Mouse (Mus musculus): ENCODE data around the gene Dnase2b.

The Dnase2b gene

GRCm38 (mm10) chr3:146615496-146615895 is at the start of gene Dnase2b:
Gene Dnase2b, minus strand, starts transcription at chr3:146615596.
- DNase-seq (ENCODE audit: low read depth, low spot score), result no peak

DNA sequence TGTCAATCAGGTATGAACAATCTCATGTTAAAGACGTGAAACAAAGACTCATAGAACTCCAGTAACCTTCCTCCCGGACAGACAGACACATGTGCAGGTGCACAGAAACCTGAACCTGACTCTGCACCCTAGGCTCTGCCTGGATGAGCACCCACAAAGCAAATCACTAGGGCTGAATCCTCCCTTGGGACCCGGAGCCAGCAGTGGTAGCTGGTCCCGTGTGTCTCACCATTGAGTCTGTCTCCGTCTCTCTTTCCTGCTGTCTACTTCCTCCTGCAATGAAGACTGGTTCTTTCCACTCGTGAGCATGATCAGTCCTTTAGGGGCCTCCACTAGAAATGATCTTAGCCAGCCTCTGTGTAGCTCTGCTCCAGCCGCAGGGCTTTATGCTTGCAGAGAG is 46.5 kb upstream of the Dnase2b start:
- no peak for DNase-seq (ENCODE audit: low read depth, low spot score)

DNA sequence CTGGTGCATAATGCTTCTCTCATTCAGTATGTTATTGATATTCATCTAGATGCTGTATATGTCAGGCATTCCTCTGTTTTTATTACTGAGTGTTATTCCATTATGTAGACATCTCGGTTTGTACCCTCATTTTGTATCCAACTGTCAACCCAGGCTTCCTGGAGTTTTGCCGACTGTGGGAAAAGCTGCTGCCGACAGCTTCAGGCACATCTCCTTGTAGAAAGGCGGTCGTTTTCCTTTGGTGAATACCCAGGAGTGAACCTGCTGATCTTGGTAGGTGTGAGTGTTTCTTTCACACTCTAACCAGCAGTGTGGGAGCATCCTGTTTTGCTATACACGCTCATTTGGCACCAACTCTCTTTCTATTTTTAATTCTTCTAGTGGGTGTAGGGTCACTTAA is 45.6 kb upstream of the Dnase2b start:
- no peak for DNase-seq (ENCODE audit: low read depth, low spot score)

DNA sequence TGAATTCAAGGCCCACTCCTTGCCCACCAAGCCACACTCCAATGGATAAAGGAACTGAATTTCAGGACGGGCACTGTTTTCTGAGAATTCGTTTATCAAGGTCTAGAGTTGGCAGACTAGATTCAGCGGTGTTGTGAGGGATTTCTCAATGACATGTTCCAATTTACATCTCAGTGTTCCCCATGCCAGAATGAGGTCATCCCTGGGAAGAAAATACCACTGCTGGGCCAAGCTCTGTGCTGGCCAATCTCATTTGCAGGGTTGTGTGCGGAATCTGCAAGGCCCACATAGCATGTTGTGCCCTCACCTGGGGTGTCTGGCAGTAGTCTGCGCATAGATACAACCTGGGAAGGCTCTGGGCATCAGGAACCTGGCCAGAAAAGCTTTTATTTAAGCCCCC is 43.9 kb upstream of the Dnase2b start:
- no peak for DNase-seq (ENCODE audit: low read depth, low spot score)

DNA sequence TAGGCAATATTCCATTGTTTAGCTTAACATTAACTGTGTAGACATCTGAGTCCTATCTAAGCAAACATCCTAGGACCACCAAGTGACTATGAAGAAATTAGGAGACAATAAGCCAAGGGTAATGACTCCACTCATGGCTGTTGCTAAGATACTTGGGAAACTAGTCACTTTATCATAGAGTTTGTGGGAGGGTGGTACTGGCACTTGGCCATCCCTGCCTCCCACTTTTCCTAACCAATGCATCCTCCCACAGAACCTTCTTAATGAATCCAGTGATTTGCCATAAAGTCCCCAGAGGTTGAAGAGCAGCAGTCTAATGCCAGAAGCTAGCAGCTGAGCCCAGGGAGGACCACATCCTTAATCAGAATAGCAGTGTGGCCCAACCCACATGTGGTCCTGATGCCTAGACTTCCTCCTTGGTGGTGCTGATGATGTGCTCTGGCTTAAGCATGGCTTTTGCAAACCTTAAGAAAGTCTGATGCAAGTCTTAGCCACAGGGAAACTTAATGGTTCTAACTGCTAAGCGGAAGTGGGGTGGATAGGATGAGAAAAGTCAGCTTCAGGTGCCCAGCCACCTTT is 42.8 kb upstream of the Dnase2b start:
- DNase-seq (ENCODE audit: low read depth, low spot score), result no peak

GRCm38 (mm10) chr3:146657433-146657832 is 42.0 kb upstream of the Dnase2b start:
- no peak for DNase-seq (ENCODE audit: low read depth, low spot score)

- DNase-seq (ENCODE audit: low read depth, low spot score), result no peak
Measured at GRCm38 (mm10) chr3:146655111-146655577, 39.7 kb upstream of the Dnase2b start.

DNA sequence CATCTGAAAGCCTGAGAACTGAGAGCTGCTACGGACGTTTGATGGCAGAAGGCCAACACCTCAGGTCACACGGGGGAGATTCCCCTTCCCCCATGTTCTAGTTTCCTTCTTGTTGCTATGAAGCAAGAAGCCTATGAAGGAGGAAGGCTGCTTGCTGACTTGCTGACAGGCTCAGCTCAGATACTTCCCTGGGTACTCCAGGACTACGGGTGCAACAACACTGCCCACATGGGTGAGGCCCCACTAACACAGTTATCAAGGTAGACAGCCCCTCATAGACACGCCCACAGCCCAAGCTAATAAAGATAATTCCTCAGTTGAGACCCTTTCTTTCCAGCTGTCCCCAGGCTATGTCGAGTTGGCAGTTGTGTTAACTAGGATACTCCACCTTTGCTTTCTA is 38.3 kb upstream of the Dnase2b start:
- DNase-seq (ENCODE audit: low read depth, low spot score), result no peak

- DNase-seq (ENCODE audit: low read depth, low spot score), result no peak
Measured at GRCm38 (mm10) chr3:146652431-146652830, 37.0 kb upstream of the Dnase2b start.

DNA sequence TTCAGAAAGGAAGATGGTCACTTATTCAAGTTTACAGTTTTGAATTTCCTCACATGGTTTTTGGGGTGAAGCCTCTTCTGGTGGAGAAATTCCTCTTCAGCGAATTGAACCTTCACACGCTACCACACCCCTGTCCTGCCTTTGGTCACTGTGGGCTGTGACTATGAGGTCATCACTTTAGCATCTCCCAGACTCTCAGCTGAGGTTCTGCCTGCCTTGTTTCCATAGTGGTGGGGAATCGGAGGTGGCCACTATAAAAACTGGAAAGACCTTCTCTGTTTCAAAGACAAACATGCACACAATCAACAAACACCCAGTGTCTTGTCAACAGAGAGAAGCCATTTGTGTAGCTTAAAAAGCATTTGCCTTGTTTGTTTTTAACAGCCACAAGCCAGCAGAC is 35.8 kb upstream of the Dnase2b start, which contains the start of gene 4930503B20Rik:
Gene 4930503B20Rik, minus strand, starts transcription at position 101 of the 400 bp plus-strand sequence.
- no peak for DNase-seq (ENCODE audit: low read depth, low spot score)

DNA sequence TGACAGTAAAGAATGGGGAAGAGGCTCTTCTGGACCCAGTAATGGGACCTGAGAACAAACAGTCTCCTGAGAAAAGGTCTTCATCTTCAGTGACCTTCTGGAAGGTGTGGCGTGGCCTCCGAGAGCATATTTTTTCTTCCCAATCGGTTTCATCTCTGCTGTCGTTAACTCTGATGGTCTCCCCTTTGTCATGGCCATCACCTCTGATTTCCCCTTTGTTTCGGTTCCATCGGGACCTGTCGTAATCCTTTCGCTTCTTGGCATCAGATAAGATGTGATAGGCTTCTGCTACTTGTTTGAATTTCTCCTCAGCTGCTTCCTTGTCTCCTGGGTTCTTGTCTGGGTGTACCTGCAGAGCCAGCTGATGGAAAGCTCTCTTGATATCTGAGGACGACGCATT is 35.3 kb upstream of the Dnase2b start:
- no peak for DNase-seq (ENCODE audit: low read depth, low spot score)

- DNase-seq (ENCODE audit: low read depth, low spot score), result no peak
Measured at GRCm38 (mm10) chr3:146649311-146649894, 34.0 kb upstream of the Dnase2b start.

DNA sequence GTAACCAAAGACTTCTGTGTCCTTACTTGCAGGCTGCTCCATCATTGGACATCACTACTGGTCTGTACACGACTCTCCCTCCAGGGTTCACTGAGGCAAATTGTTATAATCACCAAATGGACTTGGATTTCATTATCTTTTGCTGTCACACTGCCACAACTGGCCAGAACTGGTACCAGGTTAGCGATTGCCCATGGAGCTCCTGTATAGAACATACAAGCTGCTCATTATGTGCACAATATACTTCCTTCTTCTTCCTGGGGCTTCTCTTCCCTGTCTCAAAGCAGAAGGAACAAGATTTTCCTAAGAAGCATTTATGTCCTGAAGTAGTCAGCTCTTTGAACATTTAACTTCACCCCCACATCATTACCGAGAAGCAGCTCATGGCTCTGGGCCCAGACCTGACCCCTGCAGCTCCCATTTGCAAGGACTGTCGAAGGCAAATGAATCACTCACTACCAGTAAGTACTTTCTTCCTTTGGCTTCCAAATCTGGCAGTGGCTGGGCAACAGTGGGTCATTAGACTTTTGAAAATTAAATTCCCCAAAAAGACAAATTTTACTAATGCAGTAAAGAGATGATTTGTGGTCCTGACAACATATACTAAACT is 26.5 kb upstream of the Dnase2b start:
- DNase-seq (ENCODE audit: low read depth, low spot score), result no peak

DNA sequence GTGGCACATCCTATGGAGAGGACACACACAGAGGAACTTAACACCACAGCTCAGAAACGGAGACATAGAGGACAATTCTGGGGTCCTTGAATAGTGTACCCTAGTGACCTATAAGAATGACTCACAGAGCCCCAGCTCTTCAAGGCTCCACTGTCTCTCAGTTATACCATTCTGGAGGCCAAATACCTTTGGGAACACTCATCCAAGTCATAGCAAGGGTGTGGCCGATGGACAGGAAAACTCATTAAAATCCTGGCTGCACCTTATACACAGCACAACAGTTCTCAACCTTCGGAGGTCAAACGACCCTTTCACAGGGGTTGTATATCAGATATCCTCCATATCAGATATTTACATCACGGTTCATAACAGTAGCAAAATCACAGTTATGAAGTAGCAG is 17.1 kb upstream of the Dnase2b start:
- no peak for DNase-seq (ENCODE audit: low read depth, low spot score)

- no peak for DNase-seq (ENCODE audit: low read depth, low spot score)
Measured at GRCm38 (mm10) chr3:146628227-146628982, 13.0 kb upstream of the Dnase2b start.

GRCm38 (mm10) chr3:146625766-146626165 is 10.4 kb upstream of the Dnase2b start:
- DNase-seq (ENCODE audit: low read depth, low spot score), result no peak

- DNase-seq (ENCODE audit: low read depth, low spot score), result no peak
Measured at GRCm38 (mm10) chr3:146621966-146622365, 6.6 kb upstream of the Dnase2b start.

DNA sequence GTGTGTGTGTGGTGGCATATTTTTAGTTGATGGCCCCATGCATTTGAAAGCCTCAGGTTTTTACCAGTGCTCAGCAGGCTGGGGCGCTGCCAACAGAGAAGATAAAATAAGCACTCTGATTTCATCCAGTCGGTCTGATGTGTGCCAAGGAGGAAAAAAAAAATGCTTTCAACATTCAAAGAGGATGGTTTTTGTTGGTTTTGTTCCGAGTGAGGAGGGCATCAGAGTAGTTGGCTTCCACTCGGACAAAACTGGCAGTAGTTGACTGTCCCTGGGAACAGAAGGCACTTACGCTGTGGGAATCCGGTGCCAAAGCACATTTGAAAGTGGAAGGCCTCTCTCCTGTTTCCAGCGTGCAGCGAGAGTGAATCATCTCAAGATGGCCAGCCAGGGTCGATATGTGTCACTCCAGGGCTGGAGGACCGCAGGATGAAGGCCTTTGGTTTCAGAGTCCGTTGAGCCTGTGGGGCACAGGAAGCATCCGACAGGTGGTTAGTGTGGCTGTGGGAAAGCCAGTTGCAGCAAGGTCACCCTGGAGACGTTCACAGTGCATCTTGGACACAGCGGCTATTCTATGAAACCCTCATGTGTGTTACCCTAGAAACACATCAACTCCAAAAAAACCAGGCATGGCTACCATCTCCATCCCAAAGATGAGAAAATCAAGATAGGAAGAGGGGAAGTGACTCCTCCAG is 5.3 kb upstream of the Dnase2b start:
- DNase-seq (ENCODE audit: low read depth, low spot score), result no peak

DNA sequence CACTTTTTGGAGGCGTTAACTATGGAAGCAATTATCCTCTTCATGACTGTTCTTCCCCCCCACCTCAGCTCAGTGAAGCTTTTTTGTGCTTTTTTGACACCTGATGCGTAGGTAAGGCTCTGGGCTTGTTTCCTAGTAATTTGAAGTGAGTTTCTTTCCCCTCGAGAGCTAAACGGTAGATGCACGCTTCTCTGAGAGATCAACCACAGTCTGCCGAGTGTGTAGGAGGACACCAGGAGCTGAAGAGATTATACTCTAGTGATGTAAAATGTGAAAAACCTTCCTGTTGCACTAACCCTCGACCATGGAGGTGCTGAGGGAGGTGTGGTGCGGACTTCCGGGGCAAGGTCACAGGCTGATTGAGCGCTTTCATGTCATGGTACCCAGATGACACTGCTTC is 4.7 kb upstream of the Dnase2b start:
- no peak for DNase-seq (ENCODE audit: low read depth, low spot score)

DNA sequence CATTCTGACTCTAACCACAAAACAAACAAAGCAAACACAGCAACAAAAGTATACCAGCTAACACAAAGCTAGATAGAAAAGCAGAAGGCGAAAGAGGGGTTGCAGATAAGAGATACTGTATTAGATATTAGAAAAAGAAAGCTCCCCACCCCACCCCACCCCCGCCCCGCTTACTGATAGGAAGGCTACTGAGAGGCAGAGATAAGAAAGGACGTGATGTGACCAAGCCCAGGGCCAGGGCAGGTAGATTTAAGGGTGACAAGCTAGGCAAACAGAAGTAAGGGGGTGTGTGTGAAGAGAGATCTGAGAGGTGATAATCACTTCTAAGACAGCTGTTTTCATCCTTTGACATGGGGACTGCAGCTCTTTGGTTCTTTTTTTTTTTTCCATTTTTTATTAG is 3.0 kb upstream of the Dnase2b start:
- no peak for DNase-seq (ENCODE audit: low read depth, low spot score)

- DNase-seq (ENCODE audit: low read depth, low spot score), result no peak
Measured at GRCm38 (mm10) chr3:146617946-146618345, 2.5 kb upstream of the Dnase2b start.

Data from CD4-positive helper T cell, adult 2 months (primary cell).